Mouse (Mus musculus): ENCODE measurements around the gene Gm10985.

Gm10985 gene

DNA sequence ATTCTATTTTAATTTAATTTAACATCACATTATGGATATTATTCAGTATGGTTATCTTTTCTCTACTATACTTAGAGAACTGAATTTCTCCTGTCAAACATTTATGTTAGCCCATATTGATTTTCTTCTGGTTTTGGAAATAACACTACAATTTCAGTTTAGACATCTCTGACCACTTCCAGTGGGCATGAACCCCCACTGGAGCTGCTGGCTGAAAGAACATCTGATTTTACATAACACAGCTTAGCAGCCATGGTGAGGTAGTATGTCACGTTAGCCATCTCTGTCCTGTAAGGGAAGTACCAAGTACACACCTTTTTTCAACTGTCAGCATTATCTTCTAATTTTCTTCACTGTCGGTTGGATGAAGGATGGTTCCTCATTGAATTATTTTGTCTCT, at the start of gene Gm10985:
Gm10985 (plus strand) TSS at position 301 of the 400 bp plus-strand sequence.
- DNase-seq: no peak

- peak; percentile 11 to 14 for DNase-seq
Measured at GRCm38 (mm10) chr3:53796933-53797332, 48.0 kb upstream of the Gm10985 start.

- no peak for DNase-seq
Measured at GRCm38 (mm10) chr3:53799671-53800070, 45.2 kb upstream of the Gm10985 start.

GRCm38 (mm10) chr3:53813421-53813977, 31.4 kb upstream of the Gm10985 start:
- DNase-seq: no peak

DNA sequence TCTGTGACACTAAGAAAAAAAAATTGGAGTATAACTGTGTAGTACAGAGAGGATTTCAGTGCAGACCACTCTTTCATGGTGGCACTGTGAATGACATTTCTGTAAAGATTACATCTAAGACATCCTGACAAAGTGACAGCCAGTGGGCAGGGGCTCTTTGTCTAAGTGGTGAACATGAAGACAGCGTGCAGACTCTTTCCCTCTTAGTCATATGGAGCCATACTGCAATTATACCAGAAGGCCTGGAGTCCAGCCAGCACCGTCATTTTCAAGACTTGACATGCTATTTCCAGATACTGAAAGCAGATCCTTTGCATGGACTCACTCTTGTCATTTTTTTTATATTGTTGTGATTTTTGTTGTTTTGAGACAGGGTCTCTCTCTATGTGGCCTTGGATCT, 10.6 kb upstream of the Gm10985 start:
- no peak for DNase-seq

GRCm38 (mm10) chr3:53846206-53846928, 1.5 kb downstream of the Gm10985 start:
- DNase-seq: no peak

- no peak for DNase-seq
Measured at GRCm38 (mm10) chr3:53847726-53848125, 2.8 kb downstream of the Gm10985 start.

DNA sequence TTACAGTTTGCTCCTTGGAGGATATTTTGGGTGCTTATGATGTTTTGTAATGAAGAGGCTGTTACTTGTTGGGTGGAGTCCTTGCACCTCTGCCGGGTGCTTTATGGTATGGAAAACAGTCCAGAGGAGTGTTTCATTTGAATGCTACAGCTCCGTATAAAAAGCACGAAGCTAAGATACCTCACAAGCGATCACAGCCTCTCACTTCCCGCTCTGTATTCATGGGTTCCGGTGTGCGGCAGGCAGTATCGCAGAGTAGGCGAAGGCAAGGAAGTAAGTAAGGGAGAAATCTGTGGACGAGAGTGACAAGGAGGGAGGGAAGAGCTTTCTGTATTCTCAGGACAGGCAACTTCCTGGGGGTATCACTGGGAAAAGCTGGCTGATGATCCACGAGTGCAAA, 3.4 kb downstream of the Gm10985 start:
- no peak for DNase-seq

DNA sequence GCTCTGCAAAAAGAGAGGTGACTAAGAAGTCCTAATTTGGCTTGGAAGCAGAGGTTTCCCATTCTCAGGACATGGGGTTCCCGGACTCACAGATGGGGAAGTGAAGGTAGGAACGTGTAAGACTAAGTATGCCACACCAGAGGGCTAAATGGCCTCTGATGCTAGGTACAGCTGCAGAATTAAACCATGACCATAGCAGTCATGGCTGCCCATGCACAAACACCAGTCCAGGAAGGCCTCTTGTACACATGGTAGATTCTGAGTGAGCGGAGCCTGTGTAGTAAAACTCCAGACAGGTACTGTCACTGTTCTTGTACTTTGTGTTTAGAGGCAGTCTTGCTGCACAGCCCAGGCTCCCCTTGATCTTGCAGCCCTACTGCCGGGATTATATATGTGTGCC, 9.4 kb downstream of the Gm10985 start:
- no peak for DNase-seq

DNA sequence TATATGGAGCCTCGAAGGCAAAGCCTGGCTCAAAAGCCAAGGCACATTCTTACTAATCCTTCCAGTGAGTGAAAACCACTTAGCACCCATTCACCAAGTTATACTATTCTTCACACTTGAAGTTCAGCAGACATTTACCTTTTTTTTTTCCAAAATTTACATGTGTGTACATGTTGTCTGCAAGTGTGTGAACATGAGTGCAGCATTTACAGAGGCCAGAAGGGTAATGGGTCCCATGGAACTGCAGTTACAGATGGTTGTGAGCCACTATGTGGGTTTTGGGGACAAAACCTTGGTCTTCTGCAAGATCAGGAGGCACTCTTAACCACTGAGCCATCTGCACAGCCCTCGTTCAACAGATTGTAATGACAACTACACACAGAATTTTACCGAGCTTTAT, 9.9 kb downstream of the Gm10985 start:
- no peak for DNase-seq

- peak; percentile 91 to 93 for DNase-seq
Measured at GRCm38 (mm10) chr3:53863383-53864220, 18.7 kb downstream of the Gm10985 start, which contains the start of gene Ufm1. Gene Ufm1, minus strand, starts transcription at chr3:53863830.

- no peak for DNase-seq
Measured at GRCm38 (mm10) chr3:53868212-53868611, 23.3 kb downstream of the Gm10985 start.

GRCm38 (mm10) chr3:53869263-53869662, 24.4 kb downstream of the Gm10985 start:
- DNase-seq: no peak

GRCm38 (mm10) chr3:53870482-53870881, 25.6 kb downstream of the Gm10985 start:
- DNase-seq: no peak

GRCm38 (mm10) chr3:53871596-53871995, 26.7 kb downstream of the Gm10985 start:
- DNase-seq: no peak

GRCm38 (mm10) chr3:53890619-53891540, 46.0 kb downstream of the Gm10985 start:
- no peak for DNase-seq
